Mouse (Mus musculus) heart, postnatal 0 days (tissue): ENCODE data around the gene Ywhae.

Experiments
- CTCF ChIP-seq: IDR thresholded peaks from 2 replicates; pipeline ENCODE4 v1.5.1; 2016; ENCODE audit warnings: antibody characterized with exemption, control low read depth, low read depth
- EP300 ChIP-seq: IDR thresholded peaks from 2 replicates; pipeline ENCODE4 v1.6.1; 2016; ENCODE audit warnings: antibody characterized with exemption, low read depth

DNA sequence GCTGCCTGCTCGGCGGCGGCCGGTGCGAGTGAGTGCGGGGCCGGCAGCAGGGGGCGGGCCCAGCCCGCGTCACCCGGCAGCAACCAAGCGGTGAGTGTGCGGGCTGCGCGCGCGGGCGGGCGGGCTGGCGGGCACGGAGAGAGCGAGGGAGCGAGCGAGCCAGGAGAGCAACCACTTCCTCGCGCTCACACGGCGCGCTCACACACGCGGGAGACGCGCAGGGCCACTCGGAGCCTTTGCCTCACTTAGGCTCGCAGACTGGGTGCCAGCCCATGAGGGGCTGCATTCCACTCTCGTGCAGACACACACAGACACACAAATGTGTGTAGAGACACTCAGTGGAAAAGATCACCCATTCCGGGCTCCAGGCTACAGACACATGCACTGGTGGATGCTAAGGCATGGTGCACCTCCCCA, 63.4 kb downstream of the Ywhae start, which contains the start of gene Doc2b:
- TF ChIP-seq EP300 = no peak
- no peak for TF ChIP-seq CTCF
